Mouse (Mus musculus) thymus, postnatal 36 days (tissue): ENCODE measurements at regions not wholly inside any gene's neighbourhood (a gene's known extent, or its start where the extent isn't known, plus 50 kb on each side); places are given as distances from the start of the nearest gene placed in this dataset.

Experiments
- DNase-seq, 2 experiments: peaks; one replicate each; pipeline ENCODE4 v3.0.0; 2022; ENCODE audit warnings: mixed read lengths in 2 of 2

GRCm38 (mm10) chr15:56027197-56027818 is 1450.1 kb downstream of the Slc22a22 start:
- DNase-seq: no peak

- DNase-seq: no peak
These were observed 1452.7 kb downstream of the Slc22a22 start for GRCm38 (mm10) chr15:56024705-56025104.

- no peak for DNase-seq
These were observed 1453.5 kb downstream of the Slc22a22 start for GRCm38 (mm10) chr15:56023862-56024484.

- no peak for DNase-seq
These were observed 1455.1 kb downstream of the Slc22a22 start for GRCm38 (mm10) chr15:56022315-56022714.

GRCm38 (mm10) chr15:56018141-56018540 is 1459.3 kb downstream of the Slc22a22 start:
- DNase-seq: no peak

- DNase-seq: no peak
These were observed 1459.9 kb downstream of the Slc22a22 start for GRCm38 (mm10) chr15:56017561-56017960.

- DNase-seq: no peak
These were observed 1461.4 kb downstream of the Slc22a22 start for GRCm38 (mm10) chr15:56016070-56016469.

GRCm38 (mm10) chr15:56014059-56014620 is 1463.3 kb downstream of the Slc22a22 start:
- no peak for DNase-seq

- no peak for DNase-seq
These were observed 1468.7 kb downstream of the Slc22a22 start for GRCm38 (mm10) chr15:56008603-56009174.

- DNase-seq: no peak
These were observed 1470.0 kb downstream of the Slc22a22 start for GRCm38 (mm10) chr15:56007376-56007775.

GRCm38 (mm10) chr15:56005361-56005760 is 1472.1 kb downstream of the Slc22a22 start:
- DNase-seq: no peak

- no peak for DNase-seq
These were observed 1473.5 kb downstream of the Slc22a22 start for GRCm38 (mm10) chr15:56003921-56004320.

GRCm38 (mm10) chr15:55999605-56000004 is 1477.8 kb downstream of the Slc22a22 start:
- DNase-seq: no peak

GRCm38 (mm10) chr15:55997977-55998376 is 1479.4 kb downstream of the Slc22a22 start:
- DNase-seq: no peak

GRCm38 (mm10) chr15:55994680-55995079 is 1482.7 kb downstream of the Slc22a22 start:
- DNase-seq: no peak

GRCm38 (mm10) chr15:55975843-55976242 is 1501.6 kb downstream of the Slc22a22 start:
- DNase-seq: no peak

GRCm38 (mm10) chr15:55966780-55967179 is 1510.6 kb downstream of the Slc22a22 start:
- DNase-seq: no peak

- DNase-seq: no peak
These were observed 1512.1 kb downstream of the Slc22a22 start for GRCm38 (mm10) chr15:55965296-55965695.

- no peak for DNase-seq
These were observed 1515.3 kb downstream of the Slc22a22 start for GRCm38 (mm10) chr15:55962093-55962492.
